Mouse (Mus musculus) CD8-positive naive resting alpha-beta T cell, adult 2 months (primary cell): ENCODE data around the gene Pde1a.
A peak's percentile ranks its signal among the peaks of the same experiment; 100 is the strongest.
"Not testable (repeated sequence)": the region's sequence is repeated elsewhere in the genome, so short reads cannot be mapped to it uniquely, and the experiment has no call there.

Experiments
- DNase-seq, 2 experiments: peaks; one replicate each; pipeline ENCODE4 v3.0.0; 2022; ENCODE audit warnings: low read depth in 2 of 2, low spot score in 2 of 2

Gene Pde1a

DNA sequence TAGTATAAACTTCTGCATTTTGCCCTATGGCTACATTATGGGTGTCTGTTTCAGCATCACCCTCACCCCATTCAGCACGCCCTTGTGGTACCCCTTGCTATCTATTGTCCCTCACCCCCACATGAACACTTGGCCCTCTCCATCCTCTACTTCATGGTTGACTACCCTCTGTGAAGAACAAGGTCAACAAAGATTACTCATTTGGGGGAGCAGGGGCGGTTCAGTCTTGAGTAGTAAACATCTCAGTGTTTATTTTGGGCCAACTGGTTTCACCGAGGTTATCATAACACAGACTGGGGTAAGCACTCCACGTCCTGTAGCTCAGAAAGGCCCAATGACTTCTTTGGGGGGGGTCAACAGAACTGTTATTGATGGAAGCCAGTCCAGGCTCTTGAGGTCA, 164.3 kb downstream of the Pde1a start:
- DNase-seq = no peak

DNA sequence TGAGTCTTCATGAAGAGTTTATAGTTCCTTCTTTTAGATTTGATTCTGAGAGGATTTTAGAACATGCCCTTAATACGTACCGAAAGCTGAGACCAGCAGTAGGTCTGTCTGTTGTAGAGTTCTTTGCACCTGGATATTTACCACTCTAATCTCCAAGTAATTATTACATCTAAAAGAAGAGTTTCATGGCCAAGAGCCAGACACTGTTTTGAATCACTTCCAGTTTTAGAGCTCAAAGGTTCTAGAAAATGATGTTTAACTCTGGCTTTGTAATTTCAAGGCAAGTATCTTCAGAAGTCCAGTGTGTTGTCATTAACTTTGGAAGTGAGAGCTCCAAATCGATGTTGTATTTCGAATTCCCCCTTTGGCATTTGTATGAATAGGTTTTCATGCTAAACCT, 167.8 kb downstream of the Pde1a start:
- DNase-seq = no peak

DNA sequence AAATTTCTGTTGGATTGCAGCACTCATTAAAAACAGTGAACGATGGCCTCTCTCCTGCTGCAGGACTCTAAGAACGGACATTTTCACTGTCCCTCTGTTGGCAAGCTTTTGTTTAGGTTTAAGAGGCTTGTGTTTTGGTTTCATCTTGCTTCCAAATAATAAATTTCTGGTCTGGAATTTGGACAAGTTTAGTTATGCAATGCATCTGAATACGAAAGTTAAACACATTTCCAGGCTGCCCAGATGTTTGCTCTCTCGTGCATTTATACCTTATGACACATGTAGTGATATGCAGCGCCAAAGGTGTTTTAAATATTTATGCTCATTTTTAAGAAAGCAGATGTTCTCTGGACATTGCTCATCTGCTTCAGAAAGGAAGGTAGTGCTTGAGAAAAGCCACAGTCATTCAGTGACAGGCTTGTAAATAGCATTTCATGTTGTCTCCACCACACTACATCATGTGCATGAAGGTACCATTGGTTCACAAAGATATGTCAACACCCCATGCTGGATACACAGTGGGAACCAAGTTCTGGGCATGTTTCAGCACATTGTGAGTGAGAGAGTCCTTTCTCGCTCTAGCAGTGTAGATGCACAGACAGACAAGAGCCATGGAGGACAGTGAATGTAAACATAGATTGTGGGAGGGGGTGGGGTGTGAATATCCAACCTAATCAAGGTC, 171.5 kb downstream of the Pde1a start:
- no peak for DNase-seq

DNA sequence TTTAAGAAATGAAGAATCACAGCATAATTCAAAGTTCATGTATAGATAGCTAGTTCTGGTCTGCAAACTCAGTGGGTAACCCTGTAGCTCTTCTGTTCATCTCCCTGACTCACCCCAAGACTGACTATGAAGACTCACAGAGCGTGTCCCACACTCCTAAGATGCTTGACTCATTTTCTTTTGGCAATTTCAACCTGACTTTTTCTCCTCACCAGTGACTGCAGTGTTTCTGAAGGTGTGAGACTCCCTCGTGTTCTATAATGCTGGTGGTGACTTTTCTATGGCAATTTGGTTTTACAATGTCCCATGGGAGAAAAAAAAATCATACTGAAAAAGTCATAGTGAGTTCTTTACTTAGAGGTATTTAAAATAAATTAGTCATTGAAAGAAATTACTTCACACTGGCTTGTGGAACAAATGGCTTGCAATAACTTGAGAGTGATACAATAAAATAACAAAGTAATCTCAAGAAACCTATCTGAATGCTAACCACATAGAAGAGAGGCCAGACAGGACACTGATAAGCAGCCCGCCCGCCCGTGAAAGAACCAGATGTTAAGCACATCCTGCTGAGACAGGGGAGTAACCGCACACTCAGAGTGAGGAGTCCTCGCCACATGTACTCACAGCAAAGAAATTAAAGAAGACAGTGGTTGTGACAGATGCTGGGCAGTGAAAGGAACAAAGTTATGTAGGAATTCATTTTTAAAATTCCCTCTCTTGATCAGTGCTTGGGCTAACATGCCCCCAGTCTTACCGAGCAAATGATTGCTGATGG, 183.2 kb downstream of the Pde1a start:
- no peak for DNase-seq

DNA sequence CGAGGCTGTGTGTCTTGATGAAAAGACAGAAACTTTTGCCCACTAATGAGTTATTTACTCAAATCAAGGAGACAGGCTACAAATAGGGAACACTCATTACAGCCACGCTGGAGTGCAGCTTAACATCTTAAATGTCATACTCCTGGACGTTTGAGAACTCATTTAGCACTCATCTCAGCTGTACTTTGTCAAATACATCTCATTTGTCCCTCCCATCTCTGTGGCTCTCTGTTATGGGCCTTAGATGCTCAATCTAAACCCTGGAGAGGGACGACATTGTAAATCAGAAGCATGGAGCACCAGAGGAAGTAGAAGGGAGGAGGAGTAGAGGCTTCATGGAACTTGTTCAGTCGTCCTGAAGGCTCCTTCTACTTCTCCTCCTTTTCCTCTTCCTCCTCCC, 194.6 kb downstream of the Pde1a start:
- no peak for DNase-seq

DNA sequence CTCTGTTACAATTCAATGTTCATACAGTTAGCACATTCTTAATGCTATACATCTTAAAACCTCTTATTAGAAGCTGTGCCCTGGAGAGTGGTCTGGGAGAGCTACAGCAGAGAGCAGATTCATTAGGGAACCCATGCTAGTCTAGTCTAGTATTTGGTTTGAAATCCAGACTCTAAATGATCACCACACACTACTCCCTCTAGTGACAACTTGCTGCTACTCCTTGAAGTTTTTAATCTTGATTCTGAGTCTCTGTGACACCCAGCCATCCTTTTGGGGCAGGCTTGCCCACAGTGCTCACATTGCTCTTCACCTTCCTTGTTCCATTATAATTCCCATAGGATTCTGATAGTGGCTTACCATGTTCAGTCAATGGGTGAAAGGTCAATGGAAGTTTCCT, 206.9 kb downstream of the Pde1a start:
- no peak for DNase-seq

DNA sequence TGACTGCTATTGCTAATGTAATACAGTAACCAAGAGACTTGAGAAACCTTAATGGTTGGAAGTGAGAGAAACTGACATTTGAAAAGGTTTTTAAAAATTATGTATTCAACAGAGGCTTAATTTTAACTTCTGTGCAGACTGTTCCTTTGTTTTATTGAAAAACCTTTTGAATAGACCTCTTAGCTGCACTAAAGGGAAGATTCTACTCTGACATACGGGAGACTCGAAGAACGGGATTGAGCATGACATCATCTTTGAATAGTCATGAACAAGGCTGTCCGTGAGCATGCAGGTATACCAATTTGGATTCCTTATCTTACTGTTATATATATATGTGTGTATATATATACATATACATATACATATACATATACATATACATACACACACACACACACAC, 207.9 kb downstream of the Pde1a start:
- no peak for DNase-seq

DNA sequence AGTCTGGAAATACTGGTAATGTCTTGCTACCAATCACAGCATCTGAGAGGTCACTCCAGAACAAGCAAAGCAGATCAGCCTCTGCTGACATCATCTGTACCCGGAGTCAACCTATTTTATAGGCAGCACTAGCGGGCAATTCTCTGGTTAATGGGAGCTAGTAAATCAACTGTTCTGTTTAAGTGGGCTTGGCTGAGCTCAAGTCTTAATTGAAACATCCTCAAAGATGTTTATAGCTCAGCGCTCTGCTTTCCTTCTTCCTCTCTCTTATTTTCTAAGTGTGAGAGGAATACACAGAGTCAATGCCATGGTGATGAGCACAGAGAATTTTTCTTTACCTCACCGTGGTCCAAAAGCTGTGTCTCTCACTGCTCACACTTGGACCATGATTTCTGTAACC, 208.8 kb downstream of the Pde1a start:
- no peak for DNase-seq

DNA sequence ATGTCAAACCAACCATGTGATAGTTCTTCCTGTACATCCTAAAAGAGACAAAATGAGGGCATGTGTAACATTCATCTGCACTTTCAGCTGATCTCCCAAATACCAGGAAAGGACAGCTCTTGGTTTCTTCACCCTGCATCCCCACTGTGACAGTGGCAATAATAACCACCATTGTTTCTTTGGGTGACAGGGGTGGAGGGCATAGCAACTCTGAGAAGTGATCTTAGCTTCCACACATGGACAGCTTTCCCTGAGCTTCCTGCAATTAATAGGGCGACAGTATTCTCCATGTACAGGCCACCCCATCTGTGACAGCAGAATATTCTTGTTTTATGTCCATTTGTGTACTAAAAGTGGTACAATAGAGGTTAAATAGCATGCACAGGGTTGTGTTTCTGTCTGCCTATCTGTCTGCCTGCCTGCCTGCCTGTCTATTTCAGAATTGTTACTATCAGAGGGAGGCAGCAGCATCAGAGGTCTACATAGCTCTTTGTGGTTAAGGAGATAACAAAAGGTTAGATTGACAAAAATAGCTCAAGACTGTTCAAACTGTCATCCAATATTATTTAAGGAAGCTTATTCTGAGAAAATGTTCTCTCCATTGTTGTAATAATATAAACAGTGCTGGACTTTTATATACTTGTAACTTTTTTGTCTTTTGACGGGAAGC, 227.3 kb downstream of the Pde1a start:
- no peak for DNase-seq

DNA sequence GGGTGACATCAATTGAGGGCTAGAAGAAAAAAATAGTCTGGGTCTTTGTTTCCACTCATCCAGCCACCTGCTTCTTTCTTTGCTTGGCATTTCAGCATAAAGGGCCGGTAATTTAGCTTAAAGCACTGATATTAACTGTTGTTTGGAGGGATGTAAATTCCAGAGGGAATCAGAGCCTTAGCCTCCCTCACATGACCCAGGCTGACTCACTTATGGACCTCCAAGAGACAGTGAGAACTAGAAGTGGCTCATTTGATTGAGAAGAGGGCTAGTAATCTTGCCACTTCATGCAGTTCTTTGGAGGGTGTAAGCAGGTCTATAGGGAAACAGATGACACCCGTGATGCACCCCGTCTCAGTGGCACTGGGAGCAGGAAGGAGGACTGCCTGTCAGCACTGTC, 230.7 kb downstream of the Pde1a start:
- no peak for DNase-seq

DNA sequence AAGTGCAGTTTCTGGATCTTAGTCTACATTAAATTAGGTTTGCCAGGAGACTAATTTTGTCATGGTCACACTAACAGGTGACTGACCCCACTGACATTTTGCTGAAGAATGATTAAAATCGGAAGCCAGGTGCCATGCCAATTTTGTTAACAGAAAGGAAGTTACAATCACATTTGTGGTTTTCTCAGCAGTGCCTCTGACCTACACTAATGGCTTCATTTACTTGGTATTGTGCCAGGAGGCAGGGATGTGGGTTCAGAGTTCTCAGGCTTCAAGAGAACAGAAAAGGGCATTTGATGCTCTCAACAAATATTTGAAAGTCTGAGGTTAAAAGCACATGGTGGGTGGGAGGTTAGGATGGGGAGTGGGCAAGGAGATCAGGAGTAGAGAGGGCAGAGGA, 236.4 kb downstream of the Pde1a start:
- DNase-seq = no peak

DNA sequence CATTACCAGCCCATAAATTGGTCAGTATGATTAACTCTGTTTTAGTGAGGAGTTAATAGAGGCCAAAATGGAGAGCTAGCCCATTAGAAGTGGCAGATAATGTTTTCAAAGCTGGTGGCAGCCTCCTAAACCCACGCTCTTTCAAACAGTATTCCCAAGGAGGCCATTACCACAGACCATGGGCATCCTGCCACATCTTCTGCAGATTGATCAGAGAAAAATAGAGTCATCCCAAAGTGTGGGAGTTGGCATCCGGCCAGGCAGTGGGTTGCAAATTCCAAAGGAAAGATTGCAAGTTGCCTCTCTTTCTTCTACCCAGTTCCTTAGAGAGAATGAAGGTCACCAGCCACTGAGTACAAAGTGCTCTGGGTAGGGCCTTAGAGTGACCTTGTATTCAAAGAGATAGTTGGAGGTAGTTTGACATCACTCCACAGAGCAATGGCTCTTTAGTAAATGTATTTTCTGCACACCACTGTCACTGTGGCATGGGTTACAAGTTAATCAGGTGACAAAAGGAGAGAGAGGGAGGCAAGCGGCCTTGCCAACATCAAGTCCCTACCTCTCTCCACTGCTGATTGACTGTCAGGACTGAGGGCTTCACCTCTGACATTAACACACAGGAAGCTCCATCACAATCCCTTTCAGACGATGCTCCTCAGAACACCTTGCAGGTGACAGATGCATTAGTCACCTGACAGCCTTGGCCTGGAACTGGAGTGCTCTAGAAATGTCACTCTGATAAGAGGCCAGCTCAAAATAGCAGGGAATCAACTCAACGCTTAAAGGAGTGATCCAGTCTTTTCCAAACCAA, 237.3 kb downstream of the Pde1a start:
- DNase-seq = no peak

DNA sequence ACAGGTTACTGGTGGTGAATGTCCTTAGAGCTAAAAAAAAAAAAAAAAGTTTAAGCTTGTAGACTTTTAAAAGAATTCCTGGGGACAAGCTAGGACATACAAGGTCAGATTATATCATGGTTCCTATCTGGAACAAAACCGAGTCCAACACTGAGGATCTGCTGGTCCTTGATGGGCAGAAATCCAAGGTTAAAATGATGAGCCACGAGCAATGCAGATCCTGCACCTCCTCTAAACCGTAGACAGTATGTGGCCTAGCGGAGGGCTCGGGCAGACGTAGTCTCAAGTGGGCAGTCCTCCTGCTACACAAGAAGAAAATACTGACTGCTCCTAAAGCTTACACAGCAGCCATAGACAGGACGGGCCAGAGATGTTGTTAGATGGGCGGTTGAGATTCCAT, 238.5 kb downstream of the Pde1a start:
- DNase-seq = no peak

DNA sequence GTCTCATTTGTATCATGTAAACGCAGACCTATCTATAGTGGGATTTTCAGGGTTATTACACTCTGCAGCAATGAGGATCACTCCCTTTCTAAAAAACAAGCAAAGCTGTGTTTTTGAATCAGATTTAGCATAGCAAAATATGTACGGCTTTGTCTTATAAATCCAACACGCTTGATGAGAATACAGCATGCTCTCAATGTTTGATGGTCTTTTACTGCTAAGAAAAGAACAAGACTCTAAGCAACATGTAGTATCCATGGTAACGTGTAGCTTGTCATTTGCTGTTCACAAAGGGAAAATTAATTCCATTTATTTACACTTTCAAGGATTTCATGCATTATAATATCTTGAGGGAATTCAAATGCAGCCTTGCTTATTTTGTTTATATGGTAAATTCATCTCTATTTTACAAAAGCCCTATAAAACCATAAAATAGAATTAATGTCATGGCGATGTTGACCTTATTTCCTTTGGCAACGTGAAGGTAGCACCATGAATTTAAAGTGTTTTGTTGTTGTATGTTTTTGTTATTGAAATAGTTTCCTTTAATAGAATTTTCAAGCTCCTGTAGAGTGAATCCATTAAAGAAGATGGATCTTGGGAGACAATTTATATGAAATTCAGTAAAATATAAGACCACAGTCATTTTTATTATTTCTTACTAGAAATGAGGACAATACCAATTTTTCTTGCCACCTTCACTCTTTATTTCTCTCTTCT, 245.5 kb downstream of the Pde1a start:
- DNase-seq = no peak

DNA sequence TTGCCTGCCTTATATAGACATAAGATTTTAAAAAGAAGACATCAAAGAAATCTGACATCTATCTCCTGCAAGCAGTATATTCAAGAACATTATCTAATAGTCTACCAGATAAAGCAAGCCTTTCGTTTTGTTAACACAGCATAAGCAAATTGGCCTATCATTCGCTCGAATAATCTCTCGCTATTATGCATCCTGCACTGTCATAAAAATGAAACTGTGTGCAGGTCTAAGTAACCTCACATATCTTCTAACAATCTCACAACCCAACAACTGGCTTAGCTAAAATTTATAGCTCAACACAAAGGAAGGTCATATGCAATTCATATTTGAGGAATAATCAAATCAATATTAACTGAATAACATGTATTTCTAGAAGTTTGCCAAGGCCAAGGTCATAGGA, 246.0 kb downstream of the Pde1a start:
- no peak for DNase-seq

DNA sequence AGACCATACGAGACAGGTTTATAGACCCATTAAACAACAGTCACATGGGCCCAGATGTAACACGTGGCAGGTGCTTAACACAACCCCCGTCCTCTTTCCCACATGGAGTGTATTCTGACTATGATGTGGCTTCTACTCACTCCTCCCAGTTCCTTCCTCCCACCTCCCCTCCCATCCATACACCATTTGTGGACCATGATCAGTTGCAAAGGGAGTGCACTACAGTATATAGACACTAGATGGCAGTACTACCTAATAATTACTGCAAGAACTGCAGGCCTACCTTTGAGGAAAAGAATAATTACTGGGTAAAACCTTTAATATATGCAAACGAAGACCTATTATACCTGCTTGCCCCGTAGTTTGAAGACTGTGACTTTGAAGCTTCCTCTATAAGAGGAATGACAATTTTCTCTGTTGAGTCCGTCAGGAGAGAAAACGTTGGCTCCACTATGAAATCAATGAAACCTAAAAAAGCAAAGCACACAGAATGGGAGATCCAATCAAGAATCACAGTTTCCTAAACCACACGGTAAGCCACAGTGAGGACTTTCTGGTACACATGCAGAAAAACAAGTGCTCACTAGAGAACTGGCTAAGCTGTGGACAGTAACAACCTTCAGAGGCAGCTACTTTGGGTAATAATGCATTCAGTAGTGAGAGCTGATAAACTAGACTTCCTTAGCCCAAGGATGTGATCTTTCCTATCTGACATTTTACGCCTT, 263.8 kb downstream of the Pde1a start:
- DNase-seq = peak in 1 of 2 experiments; percentile 0

DNA sequence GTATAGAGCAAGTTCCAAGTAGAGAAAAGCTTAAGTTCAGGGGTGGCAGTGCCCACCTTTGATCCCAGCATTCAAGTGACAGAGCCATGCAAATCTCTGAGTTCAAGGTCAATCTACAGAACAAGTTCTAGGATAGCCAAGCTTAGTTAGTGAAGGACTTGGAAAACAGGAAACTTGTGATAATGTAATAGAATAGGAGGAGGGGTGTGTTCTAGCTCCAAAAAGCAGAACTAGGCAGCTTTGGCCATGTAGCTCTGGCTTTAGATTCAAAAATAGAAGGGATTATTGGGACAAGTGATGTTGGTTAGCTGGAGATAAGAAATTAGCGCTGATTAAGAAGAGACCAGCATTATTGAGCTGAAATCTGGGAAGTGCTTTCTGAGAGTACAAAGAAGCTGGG, 272.4 kb downstream of the Pde1a start:
- DNase-seq = no peak

DNA sequence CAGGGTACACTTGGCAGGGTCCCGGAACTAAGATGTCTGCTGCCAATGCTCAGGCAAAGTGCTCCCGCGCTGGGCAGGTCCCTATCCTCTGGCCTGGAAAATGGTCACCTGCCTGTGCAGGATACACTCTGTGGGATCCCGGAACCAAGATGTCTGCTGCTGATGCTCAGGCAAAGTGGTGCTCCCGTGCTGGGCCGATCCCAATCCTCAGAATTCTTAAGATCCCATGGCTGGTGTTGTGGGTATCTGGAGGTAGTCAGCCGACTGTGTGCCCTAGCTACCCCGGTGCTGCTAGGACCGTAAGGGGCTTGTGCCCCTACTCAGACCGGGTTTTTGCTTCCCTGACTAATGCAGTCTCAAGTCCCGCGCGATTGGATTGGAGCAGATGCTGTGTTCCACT, 281.9 kb downstream of the Pde1a start:
- not testable (repeated sequence) for DNase-seq

DNA sequence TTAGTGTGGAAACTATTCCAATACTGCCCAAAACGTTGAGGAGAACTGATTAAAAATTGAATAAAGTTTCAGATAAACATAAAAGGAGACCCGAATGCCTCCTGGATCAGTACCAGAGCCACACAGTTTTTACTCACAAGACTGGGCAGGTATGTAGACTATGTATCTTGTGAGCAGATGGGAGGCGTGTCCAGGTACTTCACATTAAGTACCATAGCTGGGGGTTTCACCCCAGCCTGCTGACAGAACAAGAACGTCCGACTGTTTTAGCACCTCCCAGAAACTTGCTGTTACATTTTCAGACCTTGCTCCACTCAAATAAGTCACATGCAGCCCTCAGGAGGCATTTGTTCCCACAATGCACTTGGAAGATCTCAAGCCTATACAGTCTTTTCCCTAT, 289.7 kb downstream of the Pde1a start:
- no peak for DNase-seq

DNA sequence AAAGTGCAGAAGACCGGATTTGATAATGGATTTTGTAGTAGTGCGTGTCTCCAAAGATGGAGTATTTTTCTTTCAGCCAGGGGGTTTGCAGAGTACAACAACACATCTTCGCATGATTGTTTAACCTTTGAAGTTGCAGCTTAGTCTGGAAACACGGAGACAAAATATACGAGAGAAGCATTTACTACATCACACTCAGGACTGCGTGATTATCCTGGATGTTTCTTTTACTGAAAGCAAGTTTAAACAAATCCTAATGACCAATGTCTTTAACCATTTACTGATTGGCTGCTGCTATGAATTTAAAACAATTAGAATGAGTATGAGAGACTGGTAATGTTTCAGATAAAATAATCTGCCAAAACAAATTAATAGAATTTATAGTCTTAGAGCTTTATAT, 290.2 kb downstream of the Pde1a start:
- no peak for DNase-seq
